Comparison of ENCODE assay signal across 15 mouse cellular contexts in genomic region chr12:117720794-117721747, GRCm38 (mm10).
A peak's percentile ranks its signal among the peaks of the same experiment; 100 is the strongest.
DNase-seq lines count a peak whose midpoint lies in the region; ATAC-seq and TF ChIP-seq lines count a peak whose summit lies in the region.
"Had no signal": no experiment of that assay in that cellular context is flagged by ENCODE, and none has a peak within 500 bp of the region (broad histone marks: within the 10 kb centered on the region; RNA-seq: fewer than 3 reads in every experiment).

No protein-coding gene starts in this region.

- H3K4me3 ChIP-seq in left cerebral cortex, adult 2 months = no peak overlapping the region
- no peak overlapping the region for H3K4me3 ChIP-seq in embryonic facial prominence, embryonic 14.5 days (ENCODE audit: low read depth, low read length)
- H3K4me3 ChIP-seq in hindbrain, embryonic 12.5 days = no peak overlapping the region
- H3K4me3 ChIP-seq in midbrain, embryonic 16.5 days (ENCODE audit: low read depth, low read length) = no peak overlapping the region
- H3K4me3 ChIP-seq: limb, embryonic 12.5 days; megakaryocyte, embryonic 14.5 days had no signal

- H3K9me3 ChIP-seq in embryonic facial prominence, embryonic 14.5 days (ENCODE audit: control insufficient read depth, low read length) = no peaks in the 10 kb centered on the region
- no peaks in the 10 kb centered on the region for H3K9me3 ChIP-seq in hindbrain, embryonic 12.5 days (replicated peaks)
- H3K9me3 ChIP-seq in midbrain, embryonic 16.5 days (replicated peaks; ENCODE audit: control insufficient read depth, low read length, poor library complexity, severe bottlenecking) = no peaks in the 10 kb centered on the region
- H3K9me3 ChIP-seq: limb, embryonic 12.5 days; megakaryocyte, embryonic 14.5 days had no signal

- intact Hi-C loops in left cerebral cortex, adult 2 months (cut with DNase I) = no loop called here

- no peaks in the 10 kb centered on the region for H3K36me3 ChIP-seq in embryonic facial prominence, embryonic 14.5 days (ENCODE audit: control insufficient read depth, insufficient read depth, low read length)
- peaks cover 3% of the 10 kb centered on the region for H3K36me3 ChIP-seq in hindbrain, embryonic 12.5 days
- peaks cover 3% of the 10 kb centered on the region for H3K36me3 ChIP-seq in midbrain, embryonic 16.5 days (ENCODE audit: control insufficient read depth, insufficient read depth, low read length)
- H3K36me3 ChIP-seq: G1E; limb, embryonic 12.5 days had no signal

- TF ChIP-seq CTCF in left cerebral cortex, adult 2 months (IDR thresholded peaks at IDR 0.05) = no peak

- WGBS in embryonic facial prominence, embryonic 14.5 days = 53% methylated on average over 14 of the region's 14 CpGs
- 40% methylated on average over 14 of the region's 14 CpGs for WGBS in hindbrain, embryonic 12.5 days
- 32% methylated on average over 14 of the region's 14 CpGs for WGBS in midbrain, embryonic 16.5 days

- no peak overlapping the region for H3K9ac ChIP-seq in embryonic facial prominence, embryonic 14.5 days (ENCODE audit: low read depth, low read length)
- no peak overlapping the region for H3K9ac ChIP-seq in hindbrain, embryonic 12.5 days
- H3K9ac ChIP-seq in midbrain, embryonic 16.5 days (ENCODE audit: low read depth, low read length) = no peak overlapping the region
- H3K9ac ChIP-seq: limb, embryonic 12.5 days had no signal

- H3K27me3 ChIP-seq in embryonic facial prominence, embryonic 14.5 days (replicated peaks; ENCODE audit: control insufficient read depth, insufficient read depth, low read length) = no peaks in the 10 kb centered on the region
- no peaks in the 10 kb centered on the region for H3K27me3 ChIP-seq in hindbrain, embryonic 12.5 days
- H3K27me3 ChIP-seq in midbrain, embryonic 16.5 days (ENCODE audit: control insufficient read depth, insufficient read depth, low read depth, low read length) = no peaks in the 10 kb centered on the region
- H3K27me3 ChIP-seq: limb, embryonic 12.5 days had no signal

- no peak overlapping the region for H3K4me2 ChIP-seq in embryonic facial prominence, embryonic 14.5 days (ENCODE audit: low read depth, low read length)
- H3K4me2 ChIP-seq in hindbrain, embryonic 12.5 days (replicated peaks) = no peak overlapping the region
- H3K4me2 ChIP-seq in midbrain, embryonic 16.5 days (ENCODE audit: low read length) = no peak overlapping the region
- H3K4me2 ChIP-seq: limb, embryonic 12.5 days had no signal

- 0 out of 2 replicates have a peak overlapping the region, but pooled peaks have one; percentile 3 for H3K27ac ChIP-seq in left cerebral cortex, adult 2 months
- H3K27ac ChIP-seq in embryonic facial prominence, embryonic 14.5 days (replicated peaks; ENCODE audit: low read depth, low read length) = no peak overlapping the region
- peak overlapping the region; percentile 70 for H3K27ac ChIP-seq in hindbrain, embryonic 12.5 days
- peak overlapping the region; percentile 72 for H3K27ac ChIP-seq in midbrain, embryonic 16.5 days (ENCODE audit: low read length)
- H3K27ac ChIP-seq: limb, embryonic 12.5 days had no signal

- peak in 1 of 2 experiments; percentile 11 for DNase-seq in left cerebral cortex, adult 2 months (ENCODE audit: extremely low spot score in 1 of 2, low spot score in 2 of 2)
- no peak for DNase-seq in left cerebral cortex, adult 18-20 months (ENCODE audit: low spot score in 2 of 2)
- DNase-seq in embryonic facial prominence, embryonic 14.5 days (ENCODE audit: low spot score) = no peak
- no peak for DNase-seq in testis, postnatal 10 days (ENCODE audit: low spot score)
- DNase-seq in T-cell, adult 2 months (ENCODE audit: low spot score) = no peak
- no peak for DNase-seq in testis, postnatal 14 days (ENCODE audit: low spot score)
- DNase-seq: adrenal gland, adult 8-10 months; cerebellum, postnatal 25 days; gastrocnemius, postnatal 25 days; kidney, postnatal 10 days had no signal

- peak; percentile 53; the same call in 1 of the 2 replicates for ATAC-seq in embryonic facial prominence, embryonic 14.5 days (ENCODE audit: low read depth)
- peak; percentile 88 for ATAC-seq in hindbrain, embryonic 12.5 days (ENCODE audit: low FRiP score)
- ATAC-seq in midbrain, embryonic 16.5 days = peak; percentile 94

- 0 out of 2 replicates have a peak, but pooled peaks cover 8% of the 10 kb centered on the region for H3K4me1 ChIP-seq in embryonic facial prominence, embryonic 14.5 days (ENCODE audit: control insufficient read depth, insufficient read depth, low read length)
- H3K4me1 ChIP-seq in hindbrain, embryonic 12.5 days = peaks cover 18% of the 10 kb centered on the region
- H3K4me1 ChIP-seq in midbrain, embryonic 16.5 days (ENCODE audit: control insufficient read depth, insufficient read depth, low read length) = peaks cover 13% of the 10 kb centered on the region
- H3K4me1 ChIP-seq: limb, embryonic 12.5 days had no signal
